Mouse (Mus musculus): ENCODE results near the gene Ocln.
"Not testable (repeated sequence)": the region's sequence is repeated elsewhere in the genome, so short reads cannot be mapped to it uniquely, and the experiment has no call there.

Gene Ocln

GRCm38 (mm10) chr13:100543011-100543767, 9.3 kb downstream of the Ocln start:
- no peak for DNase-seq (ENCODE audit: low read depth, low spot score)

- DNase-seq (ENCODE audit: low read depth, low spot score): no peak
Measured at GRCm38 (mm10) chr13:100536149-100536548, 16.4 kb downstream of the Ocln start.

- DNase-seq (ENCODE audit: low read depth, low spot score): no peak
Measured at GRCm38 (mm10) chr13:100532788-100533365, 19.6 kb downstream of the Ocln start.

- DNase-seq (ENCODE audit: low read depth, low spot score): no peak
Measured at GRCm38 (mm10) chr13:100526649-100527038, 25.9 kb downstream of the Ocln start.

GRCm38 (mm10) chr13:100525935-100526648, 26.4 kb downstream of the Ocln start:
- no peak for DNase-seq (ENCODE audit: low read depth, low spot score)

- DNase-seq (ENCODE audit: low read depth, low spot score): no peak
Measured at GRCm38 (mm10) chr13:100524896-100525295, 27.6 kb downstream of the Ocln start.

GRCm38 (mm10) chr13:100523698-100524097, 28.8 kb downstream of the Ocln start:
- no peak for DNase-seq (ENCODE audit: low read depth, low spot score)

GRCm38 (mm10) chr13:100521724-100522591, 30.6 kb downstream of the Ocln start:
- no peak for DNase-seq (ENCODE audit: low read depth, low spot score)

GRCm38 (mm10) chr13:100519162-100519561, 33.4 kb downstream of the Ocln start:
- no peak for DNase-seq (ENCODE audit: low read depth, low spot score)

GRCm38 (mm10) chr13:100518191-100518590, 34.3 kb downstream of the Ocln start:
- DNase-seq (ENCODE audit: low read depth, low spot score): no peak

- no peak for DNase-seq (ENCODE audit: low read depth, low spot score)
Measured at GRCm38 (mm10) chr13:100517652-100518153, 34.8 kb downstream of the Ocln start.

GRCm38 (mm10) chr13:100516213-100517105, 36.1 kb downstream of the Ocln start:
- no peak for DNase-seq (ENCODE audit: low read depth, low spot score)

- no peak for DNase-seq (ENCODE audit: low read depth, low spot score)
Measured at GRCm38 (mm10) chr13:100512792-100513191, 39.7 kb downstream of the Ocln start.

- DNase-seq (ENCODE audit: low read depth, low spot score): no peak
Measured at GRCm38 (mm10) chr13:100511860-100512364, 40.6 kb downstream of the Ocln start.

- DNase-seq (ENCODE audit: low read depth, low spot score): no peak
Measured at GRCm38 (mm10) chr13:100511146-100511859, 41.2 kb downstream of the Ocln start.

- DNase-seq (ENCODE audit: low read depth, low spot score): not testable (repeated sequence)
Measured at GRCm38 (mm10) chr13:100499625-100500024, 52.9 kb downstream of the Ocln start.

GRCm38 (mm10) chr13:100495337-100495736, 57.2 kb downstream of the Ocln start:
- no peak for DNase-seq (ENCODE audit: low read depth, low spot score)

- DNase-seq (ENCODE audit: low read depth, low spot score): not testable (repeated sequence)
Measured at GRCm38 (mm10) chr13:100494370-100494769, 58.1 kb downstream of the Ocln start.

GRCm38 (mm10) chr13:100493313-100493712, 59.2 kb downstream of the Ocln start:
- DNase-seq (ENCODE audit: low read depth, low spot score): no peak
